Mouse (Mus musculus) lung, embryonic 16.5 days (tissue): ENCODE measurements around the gene Flt4. TPM values are rescaled to one million over a fixed set of nuclear protein-coding genes. Genes with fewer than 3 reads are reported as not detected.
A peak's percentile ranks its signal among the peaks of the same experiment; 100 is the strongest.
"Not testable (repeated sequence)": the region's sequence is repeated elsewhere in the genome, so short reads cannot be mapped to it uniquely, and the experiment has no call there.

Experiments
- ATAC-seq: fragments of 200-750 bp; cut with Nextera tagmentation; 2 replicates; pipeline ENCODE4 v1.8.0; 2017; ENCODE audit warnings: low read depth, mild to moderate bottlenecking, moderate library complexity
- H3K27ac ChIP-seq: fragments of 300-500 bp; sonication (generic); 2 replicates; pipeline ENCODE4 v1.5.1; 2014; ENCODE audit warnings: mild to moderate bottlenecking, control low read depth, low read length
- H3K27me3 ChIP-seq: fragments of 300-500 bp; sonication (generic); 2 replicates; pipeline ENCODE4 v1.6.1; 2014; ENCODE audit warnings: low read depth, low read length, mixed read lengths; ENCODE audit not compliant: control insufficient read depth, insufficient read depth
- H3K36me3 ChIP-seq: fragments of 300-500 bp; sonication (generic); 2 replicates; pipeline ENCODE4 v1.6.1; 2014; ENCODE audit warnings: low read length; ENCODE audit not compliant: control insufficient read depth, insufficient read depth
- H3K4me1 ChIP-seq: fragments of 300-500 bp; sonication (generic); replicated peaks from 2 replicates; pipeline ENCODE4 v1.6.1; 2014; ENCODE audit warnings: low read length, mixed read lengths; ENCODE audit not compliant: control insufficient read depth, insufficient read depth
- H3K4me2 ChIP-seq: fragments of 300-500 bp; sonication (generic); 2 replicates; pipeline ENCODE4 v1.6.1; 2014; ENCODE audit warnings: low read depth, low read length, control low read depth
- H3K4me3 ChIP-seq: fragments of 300-500 bp; sonication (generic); 2 replicates; pipeline ENCODE4 v1.5.1; 2014; ENCODE audit warnings: mild to moderate bottlenecking, low read length, control low read depth
- H3K9ac ChIP-seq: fragments of 300-500 bp; sonication (generic); 2 replicates; pipeline ENCODE4 v1.6.1; 2014; ENCODE audit warnings: low read length, control low read depth
- H3K9me3 ChIP-seq: fragments of 300-500 bp; sonication (generic); 2 replicates; pipeline ENCODE4 v1.6.1; 2016; ENCODE audit warnings: low read length; ENCODE audit not compliant: control insufficient read depth
- WGBS: fragments of 180-500 bp; shearing (Covaris S2); extraction: QIAGEN DNeasy Blood & Tissue Kit; methylation state at CpG from one replicate; pipeline ENCODE4 v1.1.7; 2014; 5-methylcytosine and 5-hydroxymethylcytosine counted together
- polyA plus RNA-seq: library from polyadenylated mRNA; unstranded; fragments of >200 nt; fragmentation: Nextera tagmentation; extraction: Ambion mirVana; gene quantifications from 2 replicates; pipeline ENCODE4 v1.2.1, GENCODE M21; 2015

Flt4 gene
- polyA plus RNA-seq, result 8.8 and 10.7 TPM in 2 replicates

DNA sequence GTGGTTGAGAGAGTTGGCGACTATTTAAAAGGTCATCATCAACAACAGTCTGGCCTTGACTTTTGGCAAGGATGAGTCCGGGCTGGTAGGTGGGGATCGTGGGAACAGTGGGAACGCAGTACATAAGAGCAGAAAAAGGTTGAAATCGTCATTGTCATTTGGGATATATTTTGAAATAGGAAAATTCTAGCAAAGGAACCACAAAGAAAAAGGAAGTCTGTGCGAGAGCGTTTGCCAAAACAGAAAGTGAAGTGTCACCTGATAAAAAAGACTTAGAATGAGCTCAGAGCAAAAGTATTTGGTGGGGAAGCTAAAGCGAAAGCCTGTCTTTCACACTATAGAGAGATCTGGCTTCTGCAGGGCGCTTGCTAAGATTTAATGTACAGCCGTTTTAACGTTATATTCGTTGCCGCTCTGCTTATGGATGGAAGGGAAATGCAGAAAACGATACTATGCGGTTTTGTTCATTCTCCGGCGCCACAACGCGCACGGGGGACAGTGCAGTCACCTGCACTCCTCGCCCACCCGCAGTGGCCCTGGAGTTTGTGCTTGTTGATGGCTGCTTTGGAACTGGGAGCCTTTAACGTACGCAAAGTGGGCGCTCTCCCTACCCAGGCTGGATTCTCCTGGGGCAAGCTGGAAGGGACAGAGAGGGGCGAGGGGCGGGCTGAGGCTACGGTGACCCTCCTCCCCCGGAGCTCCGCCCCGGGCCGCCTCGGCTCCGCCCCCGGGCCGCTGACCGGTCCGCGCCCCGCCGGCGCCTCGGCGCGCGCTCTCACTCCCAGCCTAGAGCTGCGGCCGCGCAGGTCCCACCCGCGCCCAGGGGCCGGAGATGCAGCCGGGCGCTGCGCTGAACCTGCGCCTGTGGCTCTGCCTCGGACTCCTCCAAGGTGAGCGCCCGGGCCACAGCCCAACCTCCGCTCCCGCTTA, at the start of gene Flt4:
TSS of gene Flt4 (plus strand) at position 326 of the 930 bp plus-strand sequence.
- H3K27me3 ChIP-seq, result peaks cover 14% of the 10 kb centered on the region
- ATAC-seq, result peak; percentile 94
- 4% methylated on average over 35 of the region's 61 CpGs for WGBS
- H3K4me1 ChIP-seq, H3K36me3 ChIP-seq, H3K9me3 ChIP-seq: not testable (repeated sequence)
- peak within 1 kb of the TSS; percentile 62 for H3K9ac ChIP-seq
- peak within 1 kb of the TSS; percentile 68 for H3K4me2 ChIP-seq
- 0 out of 2 replicates have a peak within 1 kb of the TSS, but pooled peaks have one; percentile 22 for H3K27ac ChIP-seq
- peak within 1 kb of the TSS; percentile 59 for H3K4me3 ChIP-seq

DNA sequence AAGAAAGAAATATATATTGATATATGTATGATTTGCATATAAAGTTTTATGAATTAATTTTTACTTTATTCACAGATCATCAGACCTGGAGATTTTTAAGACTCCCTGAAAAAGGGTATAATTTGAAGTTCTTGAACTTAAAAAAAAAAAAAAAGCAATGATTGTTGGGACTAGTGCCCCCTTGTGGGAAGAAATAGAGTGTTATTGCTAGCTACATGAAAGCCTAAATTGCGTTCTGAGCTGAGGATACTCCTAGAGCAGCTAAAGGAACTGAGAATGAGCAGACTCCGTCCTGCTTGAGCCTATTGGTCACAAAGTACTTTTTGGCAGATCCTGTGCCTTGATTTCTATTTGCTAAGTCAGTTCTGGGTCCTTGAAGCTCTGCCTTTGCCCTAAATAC, 34.0 kb upstream of the Flt4 start:
- H3K9ac ChIP-seq, H3K4me2 ChIP-seq, ATAC-seq, H3K4me3 ChIP-seq, H3K27me3 ChIP-seq, H3K36me3 ChIP-seq, H3K9me3 ChIP-seq, H3K4me1 ChIP-seq, H3K27ac ChIP-seq: not testable (repeated sequence)
- 27% methylated on average over 2 of the region's 2 CpGs for WGBS

DNA sequence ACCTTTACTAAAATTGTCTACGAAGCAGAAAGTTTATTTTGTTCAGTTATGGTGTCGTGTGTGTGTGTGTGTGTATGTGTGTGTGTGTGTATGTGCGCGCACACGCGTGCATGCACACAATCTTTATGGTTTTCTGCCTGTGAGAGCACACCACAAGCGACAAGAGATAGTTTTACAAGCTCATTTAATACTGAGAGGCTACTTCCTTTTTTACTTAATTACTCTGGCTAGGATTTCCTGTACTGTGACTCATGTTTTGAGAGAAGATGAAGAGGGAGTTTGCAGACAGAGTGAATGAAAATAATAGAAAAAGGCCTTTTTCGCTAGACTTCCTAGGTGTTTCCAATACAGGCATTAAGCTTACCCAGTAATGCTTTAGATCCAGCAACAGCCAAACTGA, 28.6 kb upstream of the Flt4 start:
- ATAC-seq, H3K9ac ChIP-seq, H3K27ac ChIP-seq, H3K4me2 ChIP-seq, H3K27me3 ChIP-seq, H3K9me3 ChIP-seq, H3K36me3 ChIP-seq, H3K4me3 ChIP-seq, H3K4me1 ChIP-seq: not testable (repeated sequence)
- WGBS, result 79% methylated on average over 8 of the region's 8 CpGs

DNA sequence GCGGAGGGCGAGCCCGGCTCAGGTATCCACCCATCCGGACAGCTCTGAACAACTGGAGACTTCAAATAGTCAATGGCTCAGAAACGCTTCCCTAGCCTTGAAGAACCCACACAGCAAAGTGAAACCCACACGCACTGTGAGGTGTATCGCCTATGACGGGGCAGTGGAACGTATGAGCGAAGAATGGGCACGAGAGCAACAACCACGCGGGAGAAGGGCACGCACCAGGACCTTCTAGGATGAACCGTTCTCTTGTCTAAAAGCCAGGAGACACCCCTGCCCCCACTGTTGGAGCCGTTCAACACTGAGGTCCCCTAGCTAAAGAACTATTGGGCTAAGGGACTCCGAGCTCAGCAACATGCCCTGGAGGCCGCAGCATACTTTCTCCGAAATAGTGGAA, 18.9 kb upstream of the Flt4 start:
- no peak overlapping the region for H3K27ac ChIP-seq
- H3K4me1 ChIP-seq, result no peaks in the 10 kb centered on the region
- no peaks in the 10 kb centered on the region for H3K36me3 ChIP-seq
- no peak overlapping the region for H3K9ac ChIP-seq
- no peak overlapping the region for H3K4me2 ChIP-seq
- no peaks in the 10 kb centered on the region for H3K27me3 ChIP-seq
- ATAC-seq, result no peak
- H3K9me3 ChIP-seq, result no peaks in the 10 kb centered on the region
- 91% methylated on average over 19 of the region's 19 CpGs for WGBS
- no peak overlapping the region for H3K4me3 ChIP-seq

DNA sequence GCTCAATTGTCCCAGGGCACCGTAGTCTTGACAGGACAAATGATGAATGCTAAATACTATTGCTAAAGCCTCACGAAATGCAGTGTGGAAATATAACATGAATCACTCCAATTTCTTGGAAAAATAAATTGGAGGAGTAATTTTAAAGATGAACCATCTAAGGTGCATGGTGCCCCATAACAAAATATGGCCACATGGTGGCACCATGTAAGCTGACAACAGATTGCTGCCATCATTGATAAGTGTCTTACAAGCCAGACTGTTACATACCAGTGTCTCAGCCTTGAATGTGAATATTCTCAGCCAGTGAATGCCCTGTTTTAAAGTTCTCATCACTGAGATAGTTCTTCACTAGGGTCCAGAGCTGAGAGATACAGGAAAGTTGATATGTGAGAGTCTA, 11.9 kb upstream of the Flt4 start:
- not testable (repeated sequence) for H3K9ac ChIP-seq, H3K36me3 ChIP-seq, H3K9me3 ChIP-seq, ATAC-seq, H3K27me3 ChIP-seq, H3K4me1 ChIP-seq, H3K4me2 ChIP-seq, H3K27ac ChIP-seq, H3K4me3 ChIP-seq
- 41% methylated on average over 2 of the region's 2 CpGs for whole genome bisulfite sequencing

DNA sequence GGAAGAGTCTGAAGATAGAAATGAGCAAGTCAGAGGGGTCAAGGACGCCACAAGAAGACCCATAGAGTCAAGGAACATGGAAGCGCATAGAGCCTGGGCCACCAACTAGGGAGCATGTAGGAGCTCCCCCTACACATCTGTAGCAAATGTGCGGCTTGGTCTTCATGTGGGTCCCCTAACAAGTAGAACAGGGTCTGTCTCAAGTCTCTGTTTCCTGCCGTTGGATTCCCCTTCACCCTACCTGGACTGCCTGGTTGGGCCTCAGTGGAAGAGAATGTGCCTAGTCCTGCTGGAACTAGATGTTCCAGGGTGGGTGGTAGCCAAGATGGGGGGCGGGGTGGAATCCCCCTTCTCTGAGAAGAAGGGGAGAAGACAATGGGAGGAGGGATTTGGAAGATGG, 757 bp upstream of the Flt4 start:
- H3K4me2 ChIP-seq, H3K9ac ChIP-seq, ATAC-seq, H3K4me1 ChIP-seq, H3K4me3 ChIP-seq, H3K36me3 ChIP-seq, H3K27ac ChIP-seq, H3K9me3 ChIP-seq: not testable (repeated sequence)
- WGBS, result 78% methylated on average over 5 of the region's 5 CpGs
- peaks cover 14% of the 10 kb centered on the region for H3K27me3 ChIP-seq

DNA sequence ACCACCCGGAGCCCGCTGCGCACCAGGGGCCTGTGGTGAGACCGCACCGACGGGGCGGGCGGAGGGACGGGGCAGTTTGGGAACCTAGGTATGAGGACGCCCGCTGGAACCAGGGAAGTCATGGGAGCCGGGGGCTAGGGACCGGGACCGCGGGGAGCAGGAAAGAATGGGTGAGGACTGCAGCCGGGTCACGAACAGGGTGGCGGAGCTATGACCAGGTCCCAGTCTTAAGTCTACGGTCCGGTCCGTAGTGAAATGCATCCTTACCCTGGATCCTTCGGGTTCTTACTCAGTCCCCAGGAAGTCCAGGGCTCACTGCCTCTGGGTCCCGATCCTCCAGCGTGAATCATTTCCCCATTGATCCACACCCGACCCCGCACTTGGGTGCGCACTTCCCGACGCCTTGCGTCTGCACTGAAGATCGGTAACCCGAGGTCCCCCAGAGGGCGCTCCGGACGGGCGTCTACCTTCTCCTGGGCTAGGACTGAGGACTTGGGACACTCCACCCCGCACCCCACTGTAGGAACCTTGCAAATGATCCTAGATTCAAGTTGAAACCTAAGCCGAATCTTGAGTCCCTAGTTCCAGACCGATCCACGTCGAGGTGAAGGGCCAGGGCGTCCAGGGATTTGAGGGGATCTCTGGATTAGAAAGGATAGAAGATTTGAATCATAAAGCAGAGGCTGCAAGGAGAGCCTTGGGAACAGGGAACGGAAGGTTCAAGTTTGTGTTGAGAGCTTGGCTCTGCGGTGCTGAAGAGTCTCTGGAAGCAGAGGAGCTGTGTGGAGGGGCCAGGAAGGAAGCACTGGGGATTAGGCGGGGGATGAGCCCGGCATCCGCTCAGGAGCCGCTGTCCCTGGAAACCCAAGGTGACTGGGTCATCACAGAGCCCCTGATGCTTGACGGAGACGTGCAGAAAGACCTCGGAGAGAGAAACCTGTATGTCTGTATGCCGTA, 1.1 kb downstream of the Flt4 start:
- ATAC-seq, result peak; percentile 46; the same call in 1 of the 2 replicates
- H3K27ac ChIP-seq, H3K36me3 ChIP-seq, H3K9me3 ChIP-seq, H3K4me1 ChIP-seq: not testable (repeated sequence)
- 2% methylated on average over 47 of the region's 52 CpGs for WGBS
- H3K27me3 ChIP-seq, result peaks cover 14% of the 10 kb centered on the region
- H3K9ac ChIP-seq, result peak overlapping the region; percentile 62
- peak overlapping the region; percentile 59 for H3K4me3 ChIP-seq
- peak overlapping the region; percentile 68 for H3K4me2 ChIP-seq

DNA sequence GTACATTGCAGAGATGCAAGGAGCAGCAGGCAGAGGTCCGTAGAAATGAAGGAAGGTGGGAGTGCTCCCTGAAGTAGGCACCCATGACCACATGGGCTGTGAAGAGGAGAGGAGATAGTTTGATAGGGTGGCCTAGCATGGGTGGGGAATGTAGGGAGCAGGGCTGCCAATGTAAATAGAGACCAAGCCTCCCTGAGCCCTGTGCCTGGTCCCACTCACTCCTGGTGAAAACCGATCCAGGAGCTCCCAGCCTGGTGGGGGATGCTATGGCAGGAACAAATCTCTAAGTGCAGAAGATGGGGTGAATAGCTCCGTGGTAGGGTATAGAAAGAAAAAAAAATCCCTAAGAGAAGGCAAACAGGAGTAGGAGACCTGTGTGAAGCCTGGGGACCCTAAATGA, 2.3 kb downstream of the Flt4 start:
- H3K27me3 ChIP-seq, result peaks cover 14% of the 10 kb centered on the region
- H3K9me3 ChIP-seq, ATAC-seq, H3K36me3 ChIP-seq, H3K9ac ChIP-seq, H3K27ac ChIP-seq, H3K4me1 ChIP-seq, H3K4me3 ChIP-seq: not testable (repeated sequence)
- peak overlapping the region; percentile 32 for H3K4me2 ChIP-seq
- WGBS, result 16% methylated on average over 3 of the region's 3 CpGs

DNA sequence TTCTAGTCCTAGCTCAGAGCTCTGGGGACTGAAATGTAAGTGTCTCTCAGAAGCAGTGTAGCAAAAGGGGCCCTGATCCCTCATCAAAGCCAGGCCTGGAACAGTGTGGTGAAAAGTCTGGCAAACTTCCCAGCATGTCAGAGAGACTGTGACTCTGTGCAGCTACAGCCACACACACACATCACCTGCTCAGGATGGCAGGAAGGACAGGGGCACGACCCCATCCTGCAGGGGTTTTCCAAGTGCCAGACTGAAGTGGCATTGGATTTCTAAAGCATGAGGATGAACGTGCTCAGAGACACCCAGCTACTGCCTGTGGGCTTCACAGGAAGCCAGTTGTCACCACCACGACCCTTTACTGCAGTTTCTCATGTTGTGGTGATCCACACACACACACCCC, 3.1 kb downstream of the Flt4 start:
- no peak overlapping the region for H3K4me2 ChIP-seq
- no peaks in the 10 kb centered on the region for H3K9me3 ChIP-seq
- no peak overlapping the region for H3K9ac ChIP-seq
- no peak overlapping the region for H3K27ac ChIP-seq
- H3K36me3 ChIP-seq, result no peaks in the 10 kb centered on the region
- ATAC-seq, result no peak
- WGBS, result 26% methylated on average over 3 of the region's 3 CpGs
- no peaks in the 10 kb centered on the region for H3K4me1 ChIP-seq
- peaks cover 14% of the 10 kb centered on the region for H3K27me3 ChIP-seq
- H3K4me3 ChIP-seq, result no peak overlapping the region
